Mouse (Mus musculus) CD8-positive naive resting alpha-beta T cell, adult 57 days (primary cell): ENCODE data around the gene Xpo4. TPM values are rescaled to one million over a fixed set of nuclear protein-coding genes. Genes with fewer than 3 reads are reported as not detected.

Experiments used
- total RNA-seq: library from RNA; stranded (reverse); gene quantifications from one replicate; pipeline ENCODE4 v1.2.4, GENCODE M21; 2023

Xpo4 gene
- total RNA-seq: 38.6 TPM

GRCm38 (mm10) chr14:57664822-57665627 lies at the start of gene Xpo4:
Gene Xpo4, minus strand, starts transcription at chr14:57665430.

GRCm38 (mm10) chr14:57571155-57572133 lies 93.8 kb downstream of the Xpo4 start, which contains the start of gene Eef1akmt1:
Gene Eef1akmt1, minus strand, starts transcription at chr14:57571612.

Other genes starting within 250 kb of the Xpo4 start
- 6.9 TPM for gene Ift88, start 241.4 kb downstream of the Xpo4 start, total RNA-seq
- not detected for gene Il17d, start 140.7 kb downstream of the Xpo4 start, total RNA-seq
- gene Eef1akmt1, start 93.8 kb downstream of the Xpo4 start, total RNA-seq: 13.1 TPM
- not detected for gene Gm49361, start 80.7 kb upstream of the Xpo4 start, total RNA-seq
- 47.0 TPM for gene Lats2, start 93.0 kb upstream of the Xpo4 start, total RNA-seq
- gene Sap18, start 132.8 kb upstream of the Xpo4 start, total RNA-seq: 42.5 TPM
- gene Ska3, start 160.8 kb upstream of the Xpo4 start, total RNA-seq: 1.1 TPM
- 52.9 TPM for gene Mrpl57, start 160.8 kb upstream of the Xpo4 start, total RNA-seq
- 80.9 TPM for gene Zdhhc20, start 224.8 kb upstream of the Xpo4 start, total RNA-seq